Mouse (Mus musculus): ENCODE measurements around the gene Map3k20. TPM values are rescaled to one million over a fixed set of nuclear protein-coding genes. Genes with fewer than 3 reads are reported as not detected.

The Map3k20 gene
- total RNA-seq, 2 experiments from 2014 or later = 286 to 292 TPM

DNA sequence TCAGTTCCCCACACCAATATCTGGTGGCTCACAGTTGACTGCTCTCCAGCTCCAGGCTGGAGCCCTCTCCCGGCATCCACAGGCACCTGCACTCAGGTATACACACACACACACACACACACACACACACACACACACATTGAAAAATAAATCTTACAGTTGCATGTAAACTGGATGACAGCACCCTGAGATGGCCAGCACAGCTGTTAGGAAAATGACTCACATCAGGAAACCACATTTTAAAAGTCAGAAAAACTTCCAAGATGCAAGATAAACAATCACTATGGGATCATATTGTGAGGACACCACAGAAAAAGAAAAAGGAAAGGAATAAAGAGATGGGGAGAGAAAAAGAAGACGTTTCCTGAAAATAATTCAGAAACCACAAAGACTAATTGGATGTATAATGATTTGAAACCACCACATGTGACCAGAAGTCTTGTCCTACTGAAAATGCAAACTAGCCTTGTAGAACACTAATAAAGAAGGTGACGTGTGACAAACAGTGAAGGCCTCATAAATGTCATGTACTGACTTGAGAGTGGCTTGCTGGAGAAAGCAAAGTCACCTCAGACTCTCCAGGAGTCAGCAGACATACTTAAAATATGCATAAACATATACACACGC lies 7.1 kb upstream of the Map3k20 start:
- intact Hi-C loops (cut with DNase I) = no loop called here
- no peak for DNase-seq

DNA sequence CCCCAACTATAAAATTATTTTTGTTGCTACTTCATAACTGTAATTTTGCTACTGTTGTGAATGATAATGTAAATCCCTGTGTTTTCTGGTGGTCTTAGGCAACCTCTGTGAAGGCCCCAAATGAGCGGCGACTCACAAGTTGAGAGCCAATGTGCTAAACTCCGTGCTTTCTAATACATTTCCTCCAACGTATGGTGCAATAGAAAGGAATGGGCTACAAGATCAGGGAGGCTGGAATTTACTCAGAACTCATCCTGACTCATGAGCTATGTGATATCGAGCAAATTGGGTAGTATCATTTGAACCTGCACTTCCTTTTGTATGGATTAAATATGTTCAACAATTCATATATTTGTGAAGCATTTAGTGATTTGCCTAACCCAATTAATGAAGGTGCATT lies 4.9 kb upstream of the Map3k20 start:
- DNase-seq = no peak
- intact Hi-C loops (cut with DNase I) = no loop called here

DNA sequence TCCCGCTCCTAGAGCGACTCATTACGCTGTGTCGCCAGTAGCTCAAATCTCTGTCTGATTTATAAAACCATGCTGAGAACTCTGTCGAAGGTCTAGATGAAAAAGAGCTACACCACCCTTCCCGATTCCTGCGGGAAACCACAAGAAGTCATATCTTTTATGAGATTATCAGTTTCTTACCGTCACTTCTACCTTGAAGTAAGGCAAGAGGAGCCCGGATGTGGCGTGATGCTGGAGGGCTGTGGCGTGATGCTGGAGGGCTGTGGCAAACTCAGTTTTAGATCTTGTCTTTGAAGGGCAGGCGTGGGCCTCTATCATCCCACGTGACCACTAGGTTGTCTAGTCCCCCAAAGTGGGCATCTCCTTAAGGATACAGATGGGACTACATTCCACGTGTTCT lies 3.5 kb upstream of the Map3k20 start:
- intact Hi-C loops (cut with DNase I) = no loop called here

DNA sequence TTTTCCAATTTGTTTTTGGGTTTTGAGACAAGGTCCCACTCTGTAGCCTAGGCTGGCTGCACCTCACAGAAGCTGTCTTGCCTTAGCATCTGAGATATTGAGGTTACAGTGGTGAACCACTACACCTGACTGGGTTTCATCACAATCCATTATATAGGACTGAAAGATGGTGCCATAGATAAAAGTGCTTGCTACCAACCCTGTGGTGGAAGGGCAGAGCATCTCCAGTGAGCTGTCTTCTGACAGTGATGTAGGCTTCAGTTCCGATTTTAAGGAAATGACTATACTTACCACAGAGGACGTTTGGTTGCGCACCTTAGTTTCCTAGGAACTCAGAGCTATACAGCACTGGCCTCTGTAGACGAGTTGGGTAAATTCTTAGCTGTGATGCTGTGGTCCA lies 2.7 kb upstream of the Map3k20 start:
- DNase-seq = no peak
- intact Hi-C loops (cut with DNase I) = no loop called here

More for the DNA sequence above, 3.5 kb upstream of the Map3k20 start:
- DNase-seq = no peak

DNA sequence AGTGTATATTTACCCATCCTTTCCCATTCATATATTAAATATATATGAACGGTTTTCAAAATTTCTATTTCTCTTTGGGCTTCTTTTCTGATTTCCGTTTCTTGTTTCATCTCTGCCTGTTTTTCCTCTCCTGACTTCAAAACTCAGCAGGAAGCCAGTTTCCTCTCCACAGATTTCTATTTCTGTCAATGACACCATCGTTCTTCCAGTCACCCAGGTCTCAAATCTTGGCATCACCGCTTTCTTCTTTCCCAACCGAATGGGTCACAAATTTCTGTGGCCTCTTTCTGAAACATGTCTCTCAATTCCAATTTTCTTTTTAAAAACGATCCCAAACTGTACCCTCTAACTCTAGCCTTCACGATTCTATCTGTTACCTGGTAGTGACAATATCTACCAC lies 748 bp upstream of the Map3k20 start:
- DNase-seq = no peak
- intact Hi-C loops (cut with DNase I) = loop anchor here (2.0 kb wide), 1 partner anchor 50 kb away; no protein-coding TSS in a partner anchor

DNA sequence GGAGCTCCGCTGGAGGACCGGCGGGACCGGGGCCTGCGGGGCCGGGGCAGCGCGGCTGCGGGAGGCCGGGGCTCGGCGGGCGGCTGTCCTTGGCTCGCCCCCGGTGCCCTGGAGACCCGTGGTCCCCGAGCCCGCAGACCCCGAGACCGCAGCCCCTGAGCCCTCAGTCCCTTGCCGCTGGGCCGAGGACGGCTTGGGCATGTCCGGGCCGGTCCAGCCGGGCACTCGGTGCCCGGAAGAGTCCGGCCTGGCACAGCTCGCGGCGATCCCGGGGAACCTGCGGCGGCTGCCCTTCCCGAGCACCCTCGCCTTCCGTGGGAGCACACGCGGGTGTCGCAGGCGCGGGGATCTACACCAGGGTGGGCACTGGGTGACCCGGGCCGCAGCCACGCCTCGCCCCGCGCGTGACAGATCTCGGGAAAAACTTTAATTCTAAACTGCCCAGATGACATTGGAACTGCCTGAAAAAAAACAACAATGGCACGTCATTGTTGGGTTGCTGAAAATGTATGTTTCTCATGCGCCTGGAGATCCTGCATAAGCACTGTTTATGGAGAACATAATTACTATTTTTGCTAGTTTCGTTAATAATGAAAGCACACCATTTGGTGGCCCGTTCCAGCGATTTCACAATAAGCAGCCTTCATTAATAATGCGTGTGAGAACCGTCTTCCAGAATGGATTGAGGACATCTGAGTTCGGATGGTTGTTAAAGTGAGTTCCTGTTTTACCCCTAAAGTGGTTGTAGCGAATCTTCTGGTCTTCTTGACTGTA lies 638 bp downstream of the Map3k20 start:
- intact Hi-C loops (cut with DNase I) = loop anchor here (2.0 kb wide), 1 partner anchor 51 kb away; no protein-coding TSS in a partner anchor
- DNase-seq = peak in 1 of 2 experiments; percentile 51

DNA sequence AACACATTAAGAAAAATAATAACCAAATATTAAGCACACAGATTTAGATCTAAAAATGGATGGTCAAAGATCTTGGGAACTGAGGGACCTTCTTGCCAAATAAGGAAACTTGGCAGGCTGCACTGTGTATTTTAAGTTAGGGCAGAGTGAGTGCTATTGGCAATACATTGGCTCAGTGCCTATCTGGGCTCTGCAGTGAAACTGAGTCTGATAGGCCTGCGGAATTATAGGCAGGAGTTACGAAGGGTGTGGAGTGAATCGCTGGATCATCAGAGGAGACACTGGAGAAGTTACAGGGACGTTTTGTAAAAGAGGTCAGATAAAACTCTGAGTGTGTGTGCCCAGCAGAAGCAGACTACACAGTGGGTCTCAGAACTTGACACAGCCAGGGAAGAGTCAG lies 1.7 kb downstream of the Map3k20 start:
- intact Hi-C loops (cut with DNase I) = no loop called here

DNA sequence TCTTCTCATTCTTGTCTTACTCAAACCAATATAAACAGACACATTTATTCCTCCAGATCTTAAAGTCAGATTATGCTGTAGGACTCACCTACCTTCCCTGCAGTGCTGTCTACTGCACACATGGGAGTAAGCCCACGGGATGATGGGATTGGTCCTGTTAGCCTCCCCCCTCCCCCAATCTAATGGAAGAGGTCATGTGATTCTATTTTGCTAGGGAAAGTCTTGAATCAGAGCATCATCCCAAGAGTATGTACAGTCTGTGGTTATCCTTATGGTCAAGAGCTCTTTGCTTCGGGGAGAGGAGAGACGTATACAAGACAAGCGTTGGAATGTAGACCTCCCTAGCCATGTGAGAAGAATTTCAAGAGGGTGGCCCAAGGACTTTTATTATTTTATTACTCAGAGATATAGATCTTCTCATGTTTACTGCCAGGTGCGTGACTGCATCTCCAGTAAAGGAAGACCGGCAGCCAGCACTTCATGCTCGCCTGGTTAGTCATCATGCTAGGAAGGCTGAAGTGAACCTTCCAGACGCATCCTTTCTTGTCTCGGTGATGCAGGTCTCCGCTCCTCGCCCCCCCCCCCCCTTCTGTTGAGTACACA lies 3.6 kb downstream of the Map3k20 start:
- intact Hi-C loops (cut with DNase I) = no loop called here
- DNase-seq = no peak

More for the DNA sequence above, 1.7 kb downstream of the Map3k20 start:
- no peak for DNase-seq

DNA sequence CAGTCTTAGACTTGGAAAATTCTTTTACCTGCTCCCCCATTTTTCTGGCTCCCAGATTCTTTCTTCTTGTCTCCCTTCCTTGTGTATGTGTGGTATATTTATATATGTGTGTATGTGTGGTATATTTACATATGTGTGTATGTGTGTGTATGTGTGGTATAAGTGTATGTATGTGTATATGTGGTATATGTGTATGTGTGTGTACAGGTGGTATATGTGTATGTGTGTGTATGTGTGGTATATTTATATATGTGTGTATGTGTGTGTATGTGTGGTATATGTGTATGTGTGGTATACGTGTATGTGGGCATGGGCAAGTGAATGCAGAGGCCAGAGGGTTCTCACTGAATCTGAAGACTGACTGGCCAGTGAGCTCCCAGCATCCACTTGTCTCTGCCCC lies 5.7 kb downstream of the Map3k20 start:
- intact Hi-C loops (cut with DNase I) = no loop called here
- no peak for DNase-seq

DNA sequence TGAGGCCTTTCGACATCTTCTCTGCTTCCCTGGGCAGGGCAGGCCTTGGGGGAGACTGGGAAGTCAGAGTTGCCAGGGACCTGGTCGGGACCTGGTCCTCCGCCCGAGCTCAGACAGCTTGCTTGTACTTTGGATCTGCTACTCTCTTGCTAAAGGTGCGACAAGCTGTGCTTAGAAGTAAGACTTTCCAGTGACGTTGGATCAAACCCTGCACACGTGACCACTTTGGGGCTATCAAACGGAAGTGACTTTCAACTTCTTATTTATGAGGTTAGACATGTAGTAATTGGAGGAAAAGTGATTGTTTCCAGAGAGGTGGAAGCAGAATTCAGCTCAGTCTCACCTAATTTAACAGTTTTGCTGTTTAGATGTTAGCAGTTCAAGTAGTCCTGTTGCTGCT lies 7.1 kb downstream of the Map3k20 start:
- intact Hi-C loops (cut with DNase I) = no loop called here
- DNase-seq = no peak

DNA sequence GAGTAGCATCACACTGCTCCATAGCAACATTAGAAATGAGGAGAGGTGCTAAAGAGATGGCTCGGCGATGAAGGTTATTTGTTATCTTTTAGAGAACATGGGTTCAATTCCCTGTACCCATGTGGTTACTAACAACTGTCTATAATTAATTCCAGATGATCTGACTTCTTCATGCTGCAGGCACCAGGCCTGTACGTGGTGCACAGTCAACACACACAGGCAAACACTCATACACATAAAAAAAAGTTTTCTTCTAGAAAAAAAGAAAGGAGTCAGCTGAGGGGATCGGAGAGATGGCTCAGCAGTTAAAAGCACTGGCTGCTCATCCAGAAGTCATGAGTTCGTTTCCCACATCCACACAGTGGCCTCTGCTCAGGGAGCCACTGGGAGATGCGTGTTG lies 9.6 kb downstream of the Map3k20 start:
- intact Hi-C loops (cut with DNase I) = no loop called here
- DNase-seq = no peak

DNA sequence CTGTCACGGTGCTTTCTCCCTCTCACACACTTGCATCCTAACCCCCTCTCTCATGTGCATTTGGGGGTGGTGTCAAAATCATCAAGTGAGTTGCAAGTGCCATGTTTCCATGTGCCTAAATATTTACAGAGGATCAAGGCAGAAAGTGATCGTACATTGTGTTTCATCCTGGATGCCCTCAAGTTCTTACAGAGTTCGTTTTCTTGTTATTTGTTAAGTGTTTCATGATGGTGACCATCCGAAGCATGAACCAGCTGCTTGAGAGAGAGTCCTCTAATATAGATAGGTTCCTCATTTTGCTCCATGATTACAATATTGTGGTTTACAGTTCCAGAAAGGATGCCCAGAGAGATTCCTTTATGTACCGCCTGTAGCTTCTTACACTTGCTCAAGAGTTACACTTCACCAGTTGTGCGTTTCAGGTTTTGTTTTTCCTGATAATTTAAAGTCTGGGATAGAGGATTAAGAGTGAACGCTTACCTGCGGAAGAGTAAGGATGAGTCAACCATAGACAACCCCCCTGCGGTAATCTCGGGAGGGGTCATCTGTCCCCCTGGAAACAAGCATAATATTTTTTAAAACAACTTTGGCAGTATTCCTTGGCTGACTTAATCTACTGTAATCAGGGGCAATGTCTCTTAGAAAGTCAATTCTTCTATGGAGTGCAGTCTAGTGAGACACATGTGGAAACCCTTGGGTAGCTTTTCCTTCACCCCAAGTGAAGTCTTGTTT lies 11.7 kb downstream of the Map3k20 start:
- intact Hi-C loops (cut with DNase I) = loop anchor here (1.0 kb wide), 1 partner anchor 62 kb away; no protein-coding TSS in a partner anchor
- no peak for DNase-seq

DNA sequence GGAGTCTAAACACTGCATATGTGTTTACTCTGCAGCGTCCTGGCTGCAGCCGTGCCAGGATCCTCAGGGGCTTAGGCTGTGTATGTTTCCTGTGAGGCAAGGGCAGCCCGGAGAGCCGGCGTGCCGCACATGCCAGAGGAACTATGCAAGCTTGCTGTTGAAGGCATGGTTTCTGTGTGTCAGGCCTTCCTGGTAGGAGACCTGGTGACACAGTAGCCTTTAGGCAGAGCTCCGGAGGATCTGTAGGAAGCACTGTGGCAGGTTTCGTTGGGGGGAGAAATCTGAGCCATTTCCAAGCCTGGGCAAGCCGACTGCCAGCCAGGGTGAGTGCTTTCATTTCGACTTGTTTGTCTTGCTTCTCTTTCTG lies 12.3 kb downstream of the Map3k20 start:
- DNase-seq = peak; percentile 48 to 70
- intact Hi-C loops (cut with DNase I) = loop anchor here (1.0 kb wide), 2 partner anchors 62 to 92 kb away; no protein-coding TSS in a partner anchor

DNA sequence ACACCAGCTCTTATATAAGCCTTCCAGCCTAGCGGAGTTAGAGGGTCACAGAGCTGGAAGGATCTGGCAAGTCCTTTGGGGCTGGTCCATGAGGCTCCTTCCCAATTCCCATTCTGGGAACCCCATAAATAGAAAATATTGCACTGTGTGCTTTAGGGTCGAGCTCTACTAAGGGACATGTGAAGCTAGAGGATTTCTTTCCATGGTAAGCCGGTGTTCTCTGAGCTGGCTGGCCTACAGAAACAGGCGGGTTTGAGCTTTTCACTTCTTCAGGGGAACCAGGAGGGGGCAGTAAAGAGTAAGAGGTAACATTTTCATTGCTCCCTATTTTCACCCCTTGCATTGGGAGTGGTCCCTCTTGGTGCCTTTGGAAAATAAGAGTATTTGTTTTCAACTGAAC lies 13.0 kb downstream of the Map3k20 start:
- peak; percentile 43 to 69 for DNase-seq
- intact Hi-C loops (cut with DNase I) = loop anchor here (1.0 kb wide), 1 partner anchor 91 kb away; no protein-coding TSS in a partner anchor

DNA sequence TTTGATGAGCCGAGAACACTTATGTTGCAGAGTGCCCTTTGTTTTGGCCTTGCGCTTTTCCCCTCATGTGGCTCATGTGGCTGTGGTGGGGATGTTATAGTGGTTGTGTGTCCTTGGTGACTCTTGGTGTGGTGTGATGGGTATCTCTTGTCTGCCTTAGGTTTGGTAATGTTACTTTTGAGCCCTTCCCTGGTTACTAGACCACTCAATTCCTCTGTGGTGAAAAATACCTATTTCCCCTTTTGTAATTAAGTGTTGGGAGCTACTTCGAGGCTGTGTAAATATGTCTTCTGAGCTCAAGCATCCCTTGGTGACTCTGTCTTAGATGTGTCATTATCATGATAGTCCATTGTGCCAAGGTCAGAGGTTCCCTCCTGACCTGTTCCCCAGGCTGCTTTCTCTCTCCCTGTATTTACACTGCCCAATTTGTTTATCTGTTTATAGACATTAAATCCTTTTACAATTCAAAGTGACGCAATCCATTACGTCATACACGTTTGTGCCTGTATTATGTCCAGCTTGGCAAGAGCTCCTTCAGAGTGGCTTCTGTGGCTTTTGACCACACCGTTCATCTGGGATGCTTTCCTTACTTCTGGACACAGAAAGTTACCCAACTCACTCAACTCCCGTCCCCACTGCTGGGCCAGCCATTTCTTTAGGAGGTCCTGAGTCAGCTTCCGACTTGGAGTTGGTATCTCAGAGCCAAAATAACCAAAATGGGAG lies 15.9 kb downstream of the Map3k20 start:
- intact Hi-C loops (cut with DNase I) = no loop called here
- DNase-seq = no peak

DNA sequence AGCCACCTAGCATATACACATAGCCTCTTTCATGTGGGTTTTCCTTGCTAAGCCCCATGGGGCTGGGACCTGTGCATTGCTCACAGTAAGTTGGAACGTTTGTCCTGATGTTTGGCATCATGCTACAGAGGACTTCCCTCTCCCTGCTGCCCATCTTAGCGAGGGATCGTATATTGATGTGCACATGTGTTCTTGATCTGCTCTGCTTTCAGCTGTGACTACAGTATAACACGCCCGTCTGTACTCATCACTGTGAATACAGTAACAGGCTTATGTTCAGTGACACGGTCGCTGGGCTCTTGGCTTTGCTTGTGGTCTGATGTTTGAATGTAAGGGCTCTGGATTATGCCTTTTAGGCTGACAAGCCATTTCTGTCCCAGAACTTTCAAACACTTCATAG lies 20.3 kb downstream of the Map3k20 start:
- intact Hi-C loops (cut with DNase I) = no loop called here
- DNase-seq = no peak

DNA sequence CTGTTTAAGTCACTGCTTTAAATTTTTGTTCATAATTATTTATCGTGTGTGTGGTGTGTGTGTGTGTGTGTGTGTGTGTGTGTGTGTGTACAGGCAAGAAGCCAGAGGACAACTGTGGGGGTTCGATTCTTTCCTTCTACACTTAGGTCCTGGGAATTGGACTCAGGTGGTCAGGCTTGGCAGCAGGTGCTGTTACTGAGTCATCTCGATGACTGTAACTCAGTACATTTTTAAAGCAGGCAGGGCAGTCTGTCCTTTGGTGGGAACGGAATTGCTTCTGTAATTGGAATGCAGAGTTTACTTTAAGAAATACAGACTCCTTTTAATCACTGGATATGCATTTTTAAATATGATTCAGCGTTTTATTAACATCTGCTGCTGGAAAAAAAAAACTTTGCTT lies 22.9 kb downstream of the Map3k20 start:
- no peak for DNase-seq
- intact Hi-C loops (cut with DNase I) = no loop called here

DNA sequence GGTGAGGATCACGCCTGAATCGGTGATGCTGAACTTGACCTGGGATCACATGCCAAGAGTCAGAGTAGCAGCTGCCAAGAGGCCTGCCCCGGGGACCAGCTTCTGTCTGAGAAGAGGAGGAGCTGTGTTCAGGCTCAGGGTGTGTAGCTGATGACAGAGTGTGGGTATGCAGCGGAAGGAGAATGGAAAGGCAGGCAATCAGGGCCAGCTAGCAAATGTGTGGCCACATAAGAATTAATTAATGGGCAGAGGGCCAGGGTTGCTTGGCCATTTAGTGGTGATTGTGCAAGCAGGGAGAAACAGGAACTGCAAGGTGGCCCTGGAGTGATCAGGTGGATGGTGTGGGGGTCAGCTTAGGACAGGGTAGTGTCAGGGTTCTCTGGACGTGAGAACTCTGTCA lies 23.5 kb downstream of the Map3k20 start:
- intact Hi-C loops (cut with DNase I) = no loop called here
- DNase-seq = peak in 1 of 2 experiments; percentile 39

DNA sequence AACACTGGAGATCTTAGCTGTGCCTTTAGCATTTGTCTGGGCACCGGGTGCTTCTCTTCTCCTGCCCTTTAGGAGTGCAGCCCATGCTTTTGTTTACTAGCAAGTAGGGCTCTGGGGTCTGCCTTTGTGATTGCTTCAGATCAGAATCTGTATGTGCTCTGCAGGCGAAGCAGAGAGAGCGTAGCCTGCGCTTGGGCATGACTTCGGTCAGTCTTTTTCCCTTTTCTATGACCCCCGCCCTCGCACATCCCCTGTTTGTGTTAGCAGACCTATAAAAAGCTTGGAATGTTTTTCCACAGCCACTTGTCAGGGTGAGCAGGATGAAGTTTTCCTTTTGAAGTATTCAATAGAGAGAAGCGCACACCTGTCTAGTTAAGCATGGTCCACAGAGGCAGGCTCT lies 26.0 kb downstream of the Map3k20 start:
- intact Hi-C loops (cut with DNase I) = no loop called here
- DNase-seq = no peak

DNA sequence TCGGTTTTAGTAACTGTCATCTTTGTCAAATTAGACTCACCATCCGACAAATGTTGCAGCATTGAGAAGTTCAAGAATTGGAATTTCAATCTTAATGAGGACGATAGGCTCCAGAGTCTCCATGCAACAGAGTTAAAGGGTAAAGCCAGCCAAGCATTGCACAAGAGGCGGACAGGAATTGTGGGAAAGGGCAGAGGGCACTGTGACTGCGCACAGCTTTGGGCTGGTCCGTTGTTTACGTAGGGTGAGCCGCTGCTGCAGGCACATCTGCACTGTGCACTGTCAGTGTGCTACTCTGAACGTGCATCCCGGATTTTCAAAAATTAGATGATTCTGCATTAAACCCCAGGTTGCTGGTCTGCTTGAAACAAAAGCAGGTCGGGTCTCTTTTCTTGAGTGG lies 27.9 kb downstream of the Map3k20 start:
- intact Hi-C loops (cut with DNase I) = no loop called here
- no peak for DNase-seq
